8 mouse cellular contexts compared by ENCODE assay signal in genomic region chr8:127706051-127706835, GRCm38 (mm10).
DNase-seq lines count a peak whose midpoint lies in the region; ATAC-seq lines count a peak whose summit lies in the region.

No protein-coding gene starts in this region.

- H3K9me3 ChIP-seq in neural tube, embryonic 13.5 days = no peaks in the 10 kb centered on the region
- H3K9me3 ChIP-seq in lung, embryonic 15.5 days = no peaks in the 10 kb centered on the region
- no peaks in the 10 kb centered on the region for H3K9me3 ChIP-seq in kidney, embryonic 15.5 days (replicated peaks)

- no peak overlapping the region; the same call in 1 of the 2 replicates for H3K27ac ChIP-seq in neural tube, embryonic 13.5 days (replicated peaks)
- no peak overlapping the region for H3K27ac ChIP-seq in lung, embryonic 15.5 days
- H3K27ac ChIP-seq in kidney, embryonic 15.5 days = no peak overlapping the region

- 50% methylated on average over 16 of the region's 16 CpGs for WGBS in neural tube, embryonic 13.5 days
- WGBS in lung, embryonic 15.5 days = 47% methylated on average over 16 of the region's 16 CpGs
- WGBS in kidney, embryonic 15.5 days = 68% methylated on average over 16 of the region's 16 CpGs

- no peaks in the 10 kb centered on the region for H3K36me3 ChIP-seq in neural tube, embryonic 13.5 days
- H3K36me3 ChIP-seq in lung, embryonic 15.5 days = no peaks in the 10 kb centered on the region
- H3K36me3 ChIP-seq in kidney, embryonic 15.5 days = no peaks in the 10 kb centered on the region

- peaks cover 9% of the 10 kb centered on the region for H3K4me1 ChIP-seq in neural tube, embryonic 13.5 days (replicated peaks)
- no peaks in the 10 kb centered on the region for H3K4me1 ChIP-seq in lung, embryonic 15.5 days
- no peaks in the 10 kb centered on the region for H3K4me1 ChIP-seq in kidney, embryonic 15.5 days

- no peak for DNase-seq in neural tube, embryonic 10.5 days (ENCODE audit: extremely low spot score, low spot score)
- DNase-seq in frontal cortex, postnatal 25 days (ENCODE audit: low spot score in 2 of 2) = peak; percentile 43 to 49
- DNase-seq in layer of hippocampus, adult 18-20 months (ENCODE audit: low spot score in 2 of 2) = peak; percentile 89 to 92
- DNase-seq in kidney, adult 9 months = no peak
- no peak for DNase-seq in kidney, adult 11 months

- no peak overlapping the region for H3K9ac ChIP-seq in neural tube, embryonic 13.5 days
- H3K9ac ChIP-seq in lung, embryonic 15.5 days = no peak overlapping the region
- no peak overlapping the region for H3K9ac ChIP-seq in kidney, embryonic 15.5 days

- ATAC-seq in neural tube, embryonic 13.5 days (ENCODE audit: low read depth) = peak; percentile 56
- peak; percentile 67; the same call in 1 of the 2 replicates for ATAC-seq in lung, embryonic 15.5 days (ENCODE audit: borderline replicate concordance, extremely low read depth, low FRiP score, low TSS enrichment)
- ATAC-seq in kidney, embryonic 15.5 days (replicated peaks; ENCODE audit: low FRiP score) = no peak

- H3K27me3 ChIP-seq in neural tube, embryonic 13.5 days = no peaks in the 10 kb centered on the region
- H3K27me3 ChIP-seq in lung, embryonic 15.5 days = no peaks in the 10 kb centered on the region
- no peaks in the 10 kb centered on the region for H3K27me3 ChIP-seq in kidney, embryonic 15.5 days

- H3K4me3 ChIP-seq in neural tube, embryonic 13.5 days = no peak overlapping the region
- no peak overlapping the region for H3K4me3 ChIP-seq in lung, embryonic 15.5 days
- H3K4me3 ChIP-seq in kidney, embryonic 15.5 days (replicated peaks) = no peak overlapping the region

- no peak overlapping the region for H3K4me2 ChIP-seq in neural tube, embryonic 13.5 days
- 0 out of 2 replicates have a peak overlapping the region, but pooled peaks have one; percentile 5 for H3K4me2 ChIP-seq in lung, embryonic 15.5 days
- no peak overlapping the region for H3K4me2 ChIP-seq in kidney, embryonic 15.5 days

Comparison
In these comparisons a context has a peak if more than half of its experiments do, and no peak if none do; other contexts are left out.
1. DNase-seq: peak in frontal cortex, postnatal 25 days (2 of 2) and layer of hippocampus, adult 18-20 months (2 of 2); none in neural tube, embryonic 10.5 days (single experiment), kidney, adult 9 months (single experiment) and kidney, adult 11 months (single experiment).